Mouse (Mus musculus) embryo, embryonic 10.5 days (tissue): Measurements from ENCODE around the gene Nhsl2.

ENCODE experiments used
- DNase-seq: peaks from one replicate; pipeline ENCODE4 v3.0.0-alpha.2; 2015; ENCODE audit warnings: low spot score

Nhsl2 gene

GRCm38 (mm10) chrX:101902597-101902996 lies 53.4 kb downstream of the Nhsl2 start:
- DNase-seq: no peak

- no peak for DNase-seq
Observed at GRCm38 (mm10) chrX:101907301-101907700, 58.1 kb downstream of the Nhsl2 start.

GRCm38 (mm10) chrX:101929131-101929530 lies 79.9 kb downstream of the Nhsl2 start:
- DNase-seq: no peak

GRCm38 (mm10) chrX:101930301-101930700 lies 81.1 kb downstream of the Nhsl2 start:
- DNase-seq: no peak

GRCm38 (mm10) chrX:101931016-101931415 lies 81.8 kb downstream of the Nhsl2 start:
- DNase-seq: no peak

- DNase-seq: no peak
Observed at GRCm38 (mm10) chrX:101932244-101932643, 83.1 kb downstream of the Nhsl2 start.

GRCm38 (mm10) chrX:101933346-101933745 lies 84.2 kb downstream of the Nhsl2 start:
- no peak for DNase-seq

GRCm38 (mm10) chrX:101935291-101935840 lies 86.2 kb downstream of the Nhsl2 start:
- no peak for DNase-seq

GRCm38 (mm10) chrX:101939486-101939885 lies 90.3 kb downstream of the Nhsl2 start:
- no peak for DNase-seq

GRCm38 (mm10) chrX:101942461-101942896 lies 93.3 kb downstream of the Nhsl2 start:
- peak; percentile 76 for DNase-seq

GRCm38 (mm10) chrX:101943743-101944142 lies 94.6 kb downstream of the Nhsl2 start:
- DNase-seq: no peak

- DNase-seq: no peak
Observed at GRCm38 (mm10) chrX:101944761-101945330, 95.7 kb downstream of the Nhsl2 start.

- DNase-seq: no peak
Observed at GRCm38 (mm10) chrX:101952436-101952835, 103.3 kb downstream of the Nhsl2 start.

- no peak for DNase-seq
Observed at GRCm38 (mm10) chrX:101953256-101953655, 104.1 kb downstream of the Nhsl2 start.

- DNase-seq: peak; percentile 86
Observed at GRCm38 (mm10) chrX:101953787-101954491, 104.8 kb downstream of the Nhsl2 start.

- DNase-seq: no peak
Observed at GRCm38 (mm10) chrX:101954492-101954851, 105.3 kb downstream of the Nhsl2 start.

GRCm38 (mm10) chrX:101961848-101962247 lies 112.7 kb downstream of the Nhsl2 start:
- DNase-seq: no peak

- no peak for DNase-seq
Observed at GRCm38 (mm10) chrX:101963711-101964110, 114.5 kb downstream of the Nhsl2 start.

GRCm38 (mm10) chrX:101973028-101973427 lies 123.8 kb downstream of the Nhsl2 start:
- no peak for DNase-seq

GRCm38 (mm10) chrX:101976931-101977330 lies 127.7 kb downstream of the Nhsl2 start:
- peak; percentile 54 for DNase-seq

GRCm38 (mm10) chrX:101978861-101979260 lies 129.7 kb downstream of the Nhsl2 start:
- no peak for DNase-seq

- peak; percentile 50 for DNase-seq
Observed at GRCm38 (mm10) chrX:101979267-101979666, 130.1 kb downstream of the Nhsl2 start.

- no peak for DNase-seq
Observed at GRCm38 (mm10) chrX:101980586-101980985, 131.4 kb downstream of the Nhsl2 start.

GRCm38 (mm10) chrX:101981450-101981849 lies 132.3 kb downstream of the Nhsl2 start:
- DNase-seq: peak; percentile 40
